Mouse (Mus musculus) CH12.LX (cell line): ENCODE results near the gene Lyzl6.

Experiments used
- CTCF ChIP-seq, 2 experiments: IDR thresholded peaks in 1 of 2; conservative IDR thresholded peaks in 1 of 2; 2 replicates each; pipeline ENCODE4 v1.5.1; 2011 to 2012; ENCODE audit warnings: low read depth in 2 of 2, low read length in 2 of 2, improper control_type of control experiment in 1 of 2, inconsistent platforms in 1 of 2, mild to moderate bottlenecking in 1 of 2, moderate library complexity in 1 of 2
- EP300 ChIP-seq: IDR thresholded peaks from 2 replicates; pipeline ENCODE4 v1.6.1; 2011; ENCODE audit warnings: low read length, improper control_type of control experiment
- ETS1 ChIP-seq: conservative IDR thresholded peaks from 2 replicates; pipeline ENCODE4 v1.6.1; 2012; ENCODE audit warnings: low read depth, mild to moderate bottlenecking, inconsistent platforms, low read length, improper control_type of control experiment, moderate library complexity
- GABPA ChIP-seq: IDR thresholded peaks from 2 replicates; pipeline ENCODE4 v1.6.1; 2012; ENCODE audit warnings: low read depth, low read length, improper control_type of control experiment, inconsistent platforms; ENCODE audit not compliant: insufficient replicate concordance
- IRF4 ChIP-seq: IDR thresholded peaks from 2 replicates; pipeline ENCODE4 v1.6.1; 2014; ENCODE audit warnings: low read depth, mild to moderate bottlenecking, inconsistent platforms, low read length, improper control_type of control experiment
- MAX ChIP-seq: IDR thresholded peaks from 2 replicates; pipeline ENCODE4 v1.6.1; 2011; ENCODE audit warnings: low read length, improper control_type of control experiment
- MXI1 ChIP-seq: IDR thresholded peaks from 2 replicates; pipeline ENCODE4 v1.6.1; 2011; ENCODE audit warnings: mild to moderate bottlenecking, low read depth, low read length, improper control_type of control experiment
- POLR2A ChIP-seq: IDR thresholded peaks from 2 replicates; pipeline ENCODE4 v1.6.1; 2011; ENCODE audit warnings: low read depth, mild to moderate bottlenecking, improper control_type of control experiment, low read length
- POLR2AphosphoS2 ChIP-seq: IDR thresholded peaks from 2 replicates; pipeline ENCODE4 v1.6.1; 2011; ENCODE audit warnings: low read depth, low read length, improper control_type of control experiment
- ZNF384 ChIP-seq: IDR thresholded peaks from 2 replicates; pipeline ENCODE4 v1.6.1; 2012; ENCODE audit warnings: low read depth, low read length, improper control_type of control experiment, inconsistent platforms

DNA sequence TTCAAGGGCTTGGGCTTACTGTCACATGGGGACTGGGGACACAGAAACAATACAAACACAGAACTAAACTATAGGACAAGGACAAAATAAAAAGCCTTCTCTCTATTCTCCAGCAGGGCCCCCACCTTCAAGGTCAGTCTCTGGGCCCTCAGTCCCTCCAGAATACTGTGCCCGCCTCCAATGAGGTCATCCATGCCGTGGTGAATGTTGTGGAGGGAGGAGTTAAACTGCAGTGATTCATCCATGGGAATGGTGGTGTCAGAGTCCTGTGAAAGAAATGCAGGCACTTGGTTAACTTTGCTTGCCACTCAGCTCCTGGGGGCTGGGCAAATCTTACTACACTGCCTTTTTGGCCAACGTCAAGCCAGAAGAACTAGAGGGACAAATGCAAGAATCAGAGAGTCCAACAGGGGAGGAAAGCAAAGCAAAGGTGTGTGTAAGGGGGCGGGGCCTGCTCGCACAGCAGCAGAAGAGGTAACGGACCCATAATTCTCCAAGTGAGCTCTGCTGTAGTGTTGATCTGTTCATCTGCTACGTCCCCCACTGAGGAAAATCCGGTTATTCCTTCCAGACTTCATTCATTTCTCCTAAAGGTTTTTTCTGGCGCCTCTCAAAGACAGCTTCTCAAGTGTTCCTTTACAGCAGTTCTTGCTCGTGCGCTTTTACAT, 45.1 kb upstream of the Lyzl6 start:
- TF ChIP-seq POLR2AphosphoS2 (no peak), CTCF (conservative IDR thresholded peaks at IDR 0.05 in 1 of 2, IDR thresholded peaks at IDR 0.05 in 1 of 2; ENCODE audit: low read depth in 2 of 2, low read length in 2 of 2) (no peak), IRF4 (no peak), MXI1 (no peak), MAX (no peak), EP300 (no peak), ZNF384 (no peak), ETS1 (no peak), POLR2A (0 out of 2 replicates have a peak, but pooled peaks have one; percentile 6), GABPA (no peak)
